Mouse (Mus musculus) neural tube, embryonic 13.5 days (tissue): ENCODE measurements around the gene Zbtb18. TPM values are rescaled to one million over a fixed set of nuclear protein-coding genes. Genes with fewer than 3 reads are reported as not detected.

Experiments used
- ATAC-seq: fragments of 200-750 bp; cut with Nextera tagmentation; 2 replicates; pipeline ENCODE4 v1.8.0; 2017; ENCODE audit warnings: low read depth, mild to moderate bottlenecking, moderate TSS enrichment, moderate library complexity
- H3K27ac ChIP-seq: fragments of 300-500 bp; sonication (generic); replicated peaks from 2 replicates; pipeline ENCODE4 v1.5.1; 2015; ENCODE audit warnings: moderate library complexity, mild to moderate bottlenecking, inconsistent platforms
- H3K27me3 ChIP-seq: fragments of 300-500 bp; sonication (generic); 2 replicates; pipeline ENCODE4 v1.6.1; 2015; ENCODE audit warnings: mild to moderate bottlenecking, inconsistent platforms
- H3K36me3 ChIP-seq: fragments of 300-500 bp; sonication (generic); 2 replicates; pipeline ENCODE4 v1.6.1; 2015; ENCODE audit warnings: mild to moderate bottlenecking, inconsistent platforms
- H3K4me1 ChIP-seq: fragments of 300-500 bp; sonication (generic); replicated peaks from 2 replicates; pipeline ENCODE4 v1.6.1; 2015; ENCODE audit warnings: inconsistent platforms
- H3K4me2 ChIP-seq: fragments of 300-500 bp; sonication (generic); 2 replicates; pipeline ENCODE4 v1.6.1; 2015; ENCODE audit warnings: inconsistent platforms, mild to moderate bottlenecking, moderate library complexity
- H3K4me3 ChIP-seq: fragments of 300-500 bp; sonication (generic); 2 replicates; pipeline ENCODE4 v1.5.1; 2015; ENCODE audit warnings: mild to moderate bottlenecking, inconsistent platforms
- H3K9ac ChIP-seq: fragments of 300-500 bp; sonication (generic); 2 replicates; pipeline ENCODE4 v1.6.1; 2015; ENCODE audit warnings: moderate library complexity, mild to moderate bottlenecking, inconsistent platforms
- H3K9me3 ChIP-seq: fragments of 300-500 bp; sonication (generic); 2 replicates; pipeline ENCODE4 v1.6.1; 2016; ENCODE audit warnings: inconsistent platforms
- WGBS: fragments of 180-500 bp; shearing (Covaris S2); methylation state at CpG from one replicate; pipeline ENCODE4 v1.1.7; 2015; 5-methylcytosine and 5-hydroxymethylcytosine counted together
- polyA plus RNA-seq: library from polyadenylated mRNA; unstranded; fragments of >200 nt; fragmentation: Nextera tagmentation; extraction: Ambion mirVana; gene quantifications from 2 replicates; pipeline ENCODE4 v1.2.1, GENCODE M21; 2015

The Zbtb18 gene
- polyA plus RNA-seq, 1 experiment from 2014 or later, result 5.9 TPM

- H3K4me2 ChIP-seq, result no peak overlapping the region
- 65% methylated on average over 2 of the region's 2 CpGs for WGBS
- no peaks in the 10 kb centered on the region for H3K9me3 ChIP-seq
- no peaks in the 10 kb centered on the region for H3K36me3 ChIP-seq
- 0 out of 2 replicates have a peak, but pooled peaks cover 3% of the 10 kb centered on the region for H3K27me3 ChIP-seq
- H3K4me1 ChIP-seq, result peaks cover 6% of the 10 kb centered on the region
- no peak for ATAC-seq
- H3K4me3 ChIP-seq, result no peak overlapping the region
- no peak overlapping the region for H3K9ac ChIP-seq
- no peak overlapping the region for H3K27ac ChIP-seq
Measured at GRCm38 (mm10) chr1:177459536-177459935, 17.4 kb downstream of the Zbtb18 start.

GRCm38 (mm10) chr1:177467150-177467549 is 25.0 kb downstream of the Zbtb18 start:
- H3K9me3 ChIP-seq, result no peaks in the 10 kb centered on the region
- H3K4me2 ChIP-seq, result no peak overlapping the region
- H3K36me3 ChIP-seq, result no peaks in the 10 kb centered on the region
- no peak overlapping the region for H3K27ac ChIP-seq
- no peak overlapping the region for H3K9ac ChIP-seq
- no peaks in the 10 kb centered on the region for H3K4me1 ChIP-seq
- no peak overlapping the region for H3K4me3 ChIP-seq
- no peaks in the 10 kb centered on the region for H3K27me3 ChIP-seq
- ATAC-seq, result no peak
- 68% methylated on average over 8 of the region's 8 CpGs for WGBS

GRCm38 (mm10) chr1:177468436-177468835 is 26.3 kb downstream of the Zbtb18 start:
- no peaks in the 10 kb centered on the region for H3K4me1 ChIP-seq
- 90% methylated on average over 5 of the region's 5 CpGs for whole genome bisulfite sequencing
- H3K4me2 ChIP-seq, result no peak overlapping the region
- no peak overlapping the region for H3K27ac ChIP-seq
- H3K27me3 ChIP-seq, result no peaks in the 10 kb centered on the region
- no peaks in the 10 kb centered on the region for H3K9me3 ChIP-seq
- ATAC-seq, result no peak
- no peaks in the 10 kb centered on the region for H3K36me3 ChIP-seq
- H3K4me3 ChIP-seq, result no peak overlapping the region
- H3K9ac ChIP-seq, result no peak overlapping the region

- H3K27ac ChIP-seq, result no peak overlapping the region
- no peaks in the 10 kb centered on the region for H3K36me3 ChIP-seq
- H3K4me1 ChIP-seq, result no peaks in the 10 kb centered on the region
- no peaks in the 10 kb centered on the region for H3K27me3 ChIP-seq
- WGBS, result 82% methylated on average over 4 of the region's 4 CpGs
- H3K9me3 ChIP-seq, result no peaks in the 10 kb centered on the region
- H3K9ac ChIP-seq, result no peak overlapping the region
- ATAC-seq, result no peak
- H3K4me3 ChIP-seq, result no peak overlapping the region
- no peak overlapping the region for H3K4me2 ChIP-seq
Measured at GRCm38 (mm10) chr1:177470091-177470490, 27.9 kb downstream of the Zbtb18 start.

GRCm38 (mm10) chr1:177470951-177471350 is 28.8 kb downstream of the Zbtb18 start:
- no peaks in the 10 kb centered on the region for H3K9me3 ChIP-seq
- H3K36me3 ChIP-seq, result no peaks in the 10 kb centered on the region
- H3K4me1 ChIP-seq, result no peaks in the 10 kb centered on the region
- no peaks in the 10 kb centered on the region for H3K27me3 ChIP-seq
- H3K4me2 ChIP-seq, result no peak overlapping the region
- no peak overlapping the region for H3K4me3 ChIP-seq
- H3K9ac ChIP-seq, result no peak overlapping the region
- no peak overlapping the region for H3K27ac ChIP-seq
- WGBS, result 77% methylated on average over 2 of the region's 2 CpGs
- ATAC-seq, result no peak

GRCm38 (mm10) chr1:177475542-177476197 is 33.5 kb downstream of the Zbtb18 start:
- Histone ChIP-seq H3K9ac (no peak overlapping the region), H3K27me3 (no peaks in the 10 kb centered on the region), H3K9me3 (no peaks in the 10 kb centered on the region), H3K4me2 (no peak overlapping the region), H3K4me3 (no peak overlapping the region), H3K36me3 (no peaks in the 10 kb centered on the region), H3K4me1 (no peaks in the 10 kb centered on the region), H3K27ac (no peak overlapping the region)
- 85% methylated on average over 13 of the region's 13 CpGs for WGBS
- ATAC-seq, result no peak

- 85% methylated on average over 2 of the region's 2 CpGs for WGBS
- H3K36me3 ChIP-seq, result no peaks in the 10 kb centered on the region
- no peak for ATAC-seq
Measured at GRCm38 (mm10) chr1:177478578-177478977, 36.4 kb downstream of the Zbtb18 start.

GRCm38 (mm10) chr1:177479356-177480004 is 37.3 kb downstream of the Zbtb18 start:
- ATAC-seq, result no peak
- WGBS, result 72% methylated on average over 10 of the region's 10 CpGs

More at GRCm38 (mm10) chr1:177478578-177478977, 36.4 kb downstream of the Zbtb18 start:
- no peaks in the 10 kb centered on the region for H3K9me3 ChIP-seq
- H3K27ac ChIP-seq, result no peak overlapping the region
- H3K4me1 ChIP-seq, result no peaks in the 10 kb centered on the region
- no peaks in the 10 kb centered on the region for H3K27me3 ChIP-seq
- no peak overlapping the region for H3K4me3 ChIP-seq
- no peak overlapping the region for H3K4me2 ChIP-seq
- H3K9ac ChIP-seq, result no peak overlapping the region

GRCm38 (mm10) chr1:177483612-177484011 is 41.5 kb downstream of the Zbtb18 start:
- Histone ChIP-seq H3K36me3 (no peaks in the 10 kb centered on the region), H3K4me3 (no peak overlapping the region), H3K27me3 (no peaks in the 10 kb centered on the region), H3K4me2 (no peak overlapping the region), H3K27ac (no peak overlapping the region), H3K4me1 (peaks cover 10% of the 10 kb centered on the region; the same call in 1 of the 2 replicates), H3K9me3 (no peaks in the 10 kb centered on the region), H3K9ac (no peak overlapping the region)
- ATAC-seq, result no peak
- 95% methylated on average over 2 of the region's 2 CpGs for WGBS

More at GRCm38 (mm10) chr1:177479356-177480004, 37.3 kb downstream of the Zbtb18 start:
- Histone ChIP-seq H3K4me2 (no peak overlapping the region), H3K9me3 (no peaks in the 10 kb centered on the region), H3K9ac (no peak overlapping the region), H3K27ac (no peak overlapping the region), H3K36me3 (no peaks in the 10 kb centered on the region), H3K4me1 (peaks cover 2% of the 10 kb centered on the region; the same call in 1 of the 2 replicates), H3K4me3 (no peak overlapping the region), H3K27me3 (no peaks in the 10 kb centered on the region)

GRCm38 (mm10) chr1:177484280-177484679 is 42.1 kb downstream of the Zbtb18 start:
- Histone ChIP-seq H3K27ac (no peak overlapping the region), H3K4me3 (no peak overlapping the region), H3K36me3 (no peaks in the 10 kb centered on the region), H3K4me2 (no peak overlapping the region), H3K4me1 (peaks cover 10% of the 10 kb centered on the region; the same call in 1 of the 2 replicates), H3K27me3 (no peaks in the 10 kb centered on the region), H3K9ac (no peak overlapping the region), H3K9me3 (no peaks in the 10 kb centered on the region)
- ATAC-seq, result no peak
- WGBS, result 68% methylated on average over 7 of the region's 7 CpGs

- H3K27me3 ChIP-seq, result no peaks in the 10 kb centered on the region
- H3K9me3 ChIP-seq, result no peaks in the 10 kb centered on the region
- ATAC-seq, result no peak
- H3K9ac ChIP-seq, result no peak overlapping the region
- no peak overlapping the region for H3K4me3 ChIP-seq
- no peak overlapping the region for H3K27ac ChIP-seq
- H3K4me2 ChIP-seq, result no peak overlapping the region
- no peaks in the 10 kb centered on the region for H3K36me3 ChIP-seq
- H3K4me1 ChIP-seq, result peaks cover 10% of the 10 kb centered on the region; the same call in 1 of the 2 replicates
- 39% methylated on average over 7 of the region's 7 CpGs for WGBS
Measured at GRCm38 (mm10) chr1:177484680-177485079, 42.5 kb downstream of the Zbtb18 start.

- Histone ChIP-seq H3K4me3 (no peak overlapping the region), H3K27me3 (no peaks in the 10 kb centered on the region), H3K4me1 (peaks cover 10% of the 10 kb centered on the region), H3K9ac (no peak overlapping the region), H3K9me3 (no peaks in the 10 kb centered on the region), H3K27ac (no peak overlapping the region), H3K4me2 (no peak overlapping the region), H3K36me3 (no peaks in the 10 kb centered on the region)
- ATAC-seq, result no peak
- 82% methylated on average over 7 of the region's 7 CpGs for WGBS
Measured at GRCm38 (mm10) chr1:177489844-177490243, 47.7 kb downstream of the Zbtb18 start.
